Mouse (Mus musculus): ENCODE data around the gene Pparg.

The Pparg gene

DNA sequence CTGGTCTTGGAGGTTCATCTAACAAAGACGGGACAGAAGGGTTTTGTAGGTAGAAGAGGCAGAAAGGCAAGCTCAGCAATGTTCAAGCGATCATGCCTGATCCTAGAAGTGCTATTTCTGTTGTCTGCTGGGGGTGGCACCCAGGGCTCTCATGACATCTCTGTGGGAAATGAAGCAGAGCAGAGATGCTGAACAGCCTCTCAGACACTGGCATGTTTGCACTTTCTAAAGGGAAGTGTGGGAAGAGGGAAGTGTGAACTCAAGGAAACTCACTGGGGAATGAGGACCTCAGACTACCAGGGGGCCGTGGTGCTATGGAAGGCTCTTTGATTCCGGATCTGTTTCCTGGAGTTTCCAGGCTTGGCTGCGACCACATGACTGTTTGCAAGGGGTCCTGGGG is 144.2 kb downstream of the Pparg start:
- no peak for DNase-seq (ENCODE audit: inconsistent ontology term)

- DNase-seq (ENCODE audit: inconsistent ontology term): no peak
Measured at GRCm38 (mm10) chr6:115506425-115506824, 145.7 kb downstream of the Pparg start.

GRCm38 (mm10) chr6:115511447-115511846 is 150.7 kb downstream of the Pparg start:
- no peak for DNase-seq (ENCODE audit: inconsistent ontology term)

DNA sequence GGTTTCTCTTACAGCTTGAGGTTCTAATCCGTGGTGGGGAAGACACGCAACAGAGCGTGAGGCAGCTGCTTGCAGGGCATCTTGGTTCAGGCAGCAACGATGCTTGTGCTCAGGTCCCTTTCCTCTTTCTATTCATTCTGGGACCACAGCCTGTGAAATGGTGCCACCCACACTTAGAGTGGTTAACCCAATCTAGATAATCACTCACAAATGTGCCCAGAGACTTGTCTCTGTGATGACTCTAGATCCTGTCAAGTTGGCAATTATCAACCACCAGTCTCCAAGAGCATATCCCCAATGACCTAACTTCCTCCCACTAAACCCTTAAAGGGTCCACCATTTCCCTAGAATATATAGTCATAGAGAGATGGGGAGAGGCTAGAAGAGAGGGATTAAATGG is 152.5 kb downstream of the Pparg start:
- no peak for DNase-seq (ENCODE audit: inconsistent ontology term)

- no peak for DNase-seq (ENCODE audit: inconsistent ontology term)
Measured at GRCm38 (mm10) chr6:115517904-115518303, 157.2 kb downstream of the Pparg start.

DNA sequence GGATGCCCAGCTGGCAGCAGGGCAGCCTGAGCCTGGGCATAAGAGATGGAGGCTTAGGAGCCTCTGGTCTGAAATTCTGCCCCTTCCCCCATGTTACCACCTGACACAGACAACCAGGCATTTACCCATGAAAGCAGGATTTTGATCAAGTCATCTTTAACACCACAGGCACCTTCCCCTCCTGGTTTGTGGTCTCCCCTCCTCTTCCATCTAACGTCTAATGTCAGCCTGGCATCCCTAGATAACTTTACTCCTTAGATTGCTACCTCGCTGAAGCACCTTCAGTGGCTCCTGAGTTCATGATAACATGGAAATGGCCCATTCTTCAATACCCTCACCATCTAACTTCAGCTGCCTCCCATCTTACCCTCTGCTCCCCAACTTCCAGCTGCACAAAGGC is 157.6 kb downstream of the Pparg start:
- DNase-seq (ENCODE audit: inconsistent ontology term): no peak

DNA sequence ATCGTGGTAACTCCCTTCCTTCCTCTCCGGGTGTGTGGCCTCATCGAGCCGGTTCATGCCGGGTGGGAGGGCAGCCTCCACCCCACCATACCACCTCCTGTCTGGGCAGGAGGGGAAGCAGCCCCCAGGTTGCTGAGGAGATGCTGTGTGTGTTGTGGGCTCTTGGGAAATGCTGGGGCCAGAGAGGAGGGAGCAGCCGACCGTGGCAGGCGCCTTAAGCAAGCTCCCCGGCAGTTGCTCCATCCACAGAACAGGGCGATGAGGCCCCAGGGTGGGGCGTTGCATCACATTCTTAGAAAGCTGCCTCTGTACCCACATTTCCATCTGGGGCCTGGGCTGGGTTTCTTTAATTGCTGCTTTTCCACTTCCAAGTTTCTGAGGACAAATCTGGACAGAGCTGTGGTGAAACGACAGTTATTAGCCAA is 158.5 kb downstream of the Pparg start:
- no peak for DNase-seq (ENCODE audit: inconsistent ontology term)

GRCm38 (mm10) chr6:115521923-115522322 is 161.2 kb downstream of the Pparg start:
- DNase-seq (ENCODE audit: inconsistent ontology term): no peak

GRCm38 (mm10) chr6:115522691-115523146 is 162.0 kb downstream of the Pparg start:
- DNase-seq (ENCODE audit: inconsistent ontology term): no peak

- peak; percentile 12 for DNase-seq (ENCODE audit: inconsistent ontology term)
Measured at GRCm38 (mm10) chr6:115523201-115523600, 162.4 kb downstream of the Pparg start.

DNA sequence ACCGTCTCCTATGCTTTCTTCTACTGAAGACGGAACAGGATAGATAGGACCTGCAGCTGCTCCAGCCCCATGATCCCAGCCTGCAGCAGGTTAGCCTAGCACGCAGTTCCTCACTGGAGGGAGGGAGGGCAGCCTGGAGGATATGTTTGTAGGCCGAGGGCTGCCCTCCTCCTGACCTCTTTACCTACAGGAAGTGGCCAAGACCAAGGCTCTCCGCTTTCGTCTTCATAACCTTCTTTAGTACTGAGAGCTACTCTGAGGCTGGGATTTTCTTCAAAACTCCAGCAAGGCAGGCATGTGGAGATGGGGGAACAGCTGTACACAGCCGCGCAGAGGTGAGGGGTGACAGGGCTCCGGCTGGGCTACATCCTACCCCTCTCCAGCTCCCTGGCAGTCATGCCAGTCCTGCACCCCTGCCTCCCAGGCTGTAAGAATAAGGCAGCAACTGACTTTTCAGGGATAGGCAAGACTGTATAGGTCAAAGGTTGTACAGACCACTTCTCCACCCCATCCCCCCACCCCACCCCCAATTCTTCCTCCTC is 163.8 kb downstream of the Pparg start:
- no peak for DNase-seq (ENCODE audit: inconsistent ontology term)

DNA sequence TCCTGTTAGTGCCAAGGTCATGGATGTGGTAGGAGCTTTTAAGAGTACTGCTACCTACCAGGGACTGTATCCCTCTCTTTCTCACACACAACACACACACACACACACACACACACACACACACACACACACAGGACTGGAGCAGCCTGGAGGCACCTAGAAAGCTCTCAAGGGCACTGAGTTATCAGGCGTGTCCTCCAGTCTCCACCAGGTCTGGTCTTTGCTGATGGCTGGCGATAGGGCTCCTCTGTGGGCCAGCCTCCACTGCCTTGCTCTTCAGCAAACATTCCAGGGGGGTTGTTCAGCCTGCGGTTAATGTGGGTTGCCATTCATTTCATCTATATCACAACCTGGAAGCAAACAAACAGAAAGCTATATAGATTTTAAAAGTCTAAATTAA is 166.7 kb downstream of the Pparg start:
- DNase-seq (ENCODE audit: inconsistent ontology term): no peak

DNA sequence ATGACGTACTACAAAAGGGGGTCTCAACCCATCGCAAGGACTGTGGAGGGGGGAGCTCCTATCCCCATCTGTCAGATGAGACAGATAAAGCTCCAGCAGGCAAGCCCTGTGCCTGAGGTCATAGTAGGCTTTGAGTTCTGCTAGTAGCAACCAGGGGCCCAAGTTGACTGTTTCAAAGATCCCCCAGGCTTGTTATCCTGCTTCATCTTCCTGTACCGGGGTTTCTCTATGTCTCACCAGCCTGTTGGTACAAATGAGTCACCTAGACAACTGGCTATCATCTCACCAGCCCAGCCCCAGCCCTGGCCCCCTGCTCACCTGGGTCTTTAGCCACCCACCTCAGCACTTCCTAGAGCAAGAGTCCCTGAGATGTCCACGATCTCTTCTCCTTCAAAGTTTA is 167.6 kb downstream of the Pparg start:
- no peak for DNase-seq (ENCODE audit: inconsistent ontology term)

GRCm38 (mm10) chr6:115534617-115535016 is 173.9 kb downstream of the Pparg start:
- DNase-seq (ENCODE audit: inconsistent ontology term): peak; percentile 50

DNA sequence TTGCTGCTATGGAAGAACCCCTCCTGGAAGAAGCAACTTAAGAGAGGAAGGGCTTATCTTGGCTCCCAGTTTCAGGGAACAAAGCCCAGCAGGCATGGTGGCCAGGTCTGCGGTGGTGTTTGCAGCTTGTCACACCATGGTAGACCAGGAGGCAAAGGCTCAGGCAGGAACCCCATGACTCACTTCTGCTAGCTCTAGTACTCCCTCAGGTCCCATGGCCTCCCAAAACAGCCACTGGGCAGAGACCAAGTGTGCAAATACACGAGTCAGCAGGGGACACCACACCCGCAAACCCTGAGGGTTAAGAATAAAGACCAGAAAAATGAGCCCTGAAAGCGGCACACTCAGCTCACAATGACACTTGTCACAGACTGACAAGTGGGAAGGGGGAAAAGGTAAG is 175.4 kb downstream of the Pparg start:
- no peak for DNase-seq (ENCODE audit: inconsistent ontology term)

GRCm38 (mm10) chr6:115538645-115539429 is 178.1 kb downstream of the Pparg start:
- DNase-seq (ENCODE audit: inconsistent ontology term): peak; percentile 71
